Mouse (Mus musculus) erythroblast, embryonic 14.5 days (primary cell): ENCODE measurements around the gene Sez6. TPM values are rescaled to one million over a fixed set of nuclear protein-coding genes. Genes with fewer than 3 reads are reported as not detected.

ENCODE experiments used
- H3K27me3 ChIP-seq: 2 replicates; pipeline ENCODE4 v1.6.1; 2012; ENCODE audit warnings: inconsistent platforms; ENCODE audit not compliant: control insufficient read depth
- H3K36me3 ChIP-seq: 2 replicates; pipeline ENCODE4 v1.6.1; 2012; ENCODE audit warnings: mild to moderate bottlenecking, inconsistent platforms; ENCODE audit not compliant: control insufficient read depth
- H3K4me1 ChIP-seq: 2 replicates; pipeline ENCODE4 v1.6.1; 2012; ENCODE audit warnings: inconsistent platforms; ENCODE audit not compliant: control insufficient read depth
- H3K4me3 ChIP-seq: replicated peaks from 2 replicates; pipeline ENCODE3; 2012; ENCODE audit warnings: moderate library complexity, mild to moderate bottlenecking, inconsistent platforms
- H3K9me3 ChIP-seq: 2 replicates; pipeline ENCODE4 v1.6.1; 2012; ENCODE audit warnings: low read length, inconsistent platforms, mixed read lengths; ENCODE audit not compliant: control insufficient read depth
- GATA1 ChIP-seq: IDR thresholded peaks from 2 replicates; pipeline ENCODE4 v1.6.1; 2012; ENCODE audit warnings: low read length, inconsistent platforms, mixed read lengths
- TAL1 ChIP-seq: IDR thresholded peaks from 3 replicates; pipeline ENCODE4 v1.6.1; 2012; ENCODE audit warnings: low read length, inconsistent platforms, mixed read lengths
- polyA plus RNA-seq: library from polyadenylated mRNA; stranded (reverse); fragments of >175 nt; gene quantifications from 2 replicates; pipeline ENCODE4 v1.2.3, GENCODE M21; 2012

The Sez6 gene
- polyA plus RNA-seq, 1 experiment: not detected

DNA sequence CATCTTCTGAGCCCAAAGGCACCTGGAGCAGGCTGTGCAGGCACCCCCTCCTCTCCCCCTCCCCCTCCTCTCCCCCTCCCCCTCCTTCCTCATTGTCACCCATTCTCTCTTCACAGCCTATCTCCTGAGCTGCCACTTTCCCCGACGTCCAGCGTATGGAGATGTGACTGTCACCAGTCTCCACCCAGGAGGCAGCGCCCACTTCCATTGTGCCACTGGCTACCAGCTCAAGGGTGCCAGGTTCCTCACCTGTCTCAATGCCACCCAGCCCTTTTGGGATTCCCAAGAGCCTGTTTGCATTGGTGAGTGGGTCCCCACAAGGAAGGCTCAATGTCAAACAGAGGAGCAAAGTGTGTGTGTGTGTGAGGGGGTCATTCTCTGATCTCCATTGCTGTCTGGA is 38.2 kb downstream of the Sez6 start:
- Histone ChIP-seq H3K27me3 (peaks cover 33% of the 10 kb centered on the region), H3K4me1 (no peaks in the 10 kb centered on the region; the same call in 1 of the 2 replicates), H3K36me3 (no peaks in the 10 kb centered on the region), H3K9me3 (0 out of 2 replicates have a peak, but pooled peaks cover 2% of the 10 kb centered on the region), H3K4me3 (no peak overlapping the region)
- TF ChIP-seq GATA1 (no peak), TAL1 (no peak)

DNA sequence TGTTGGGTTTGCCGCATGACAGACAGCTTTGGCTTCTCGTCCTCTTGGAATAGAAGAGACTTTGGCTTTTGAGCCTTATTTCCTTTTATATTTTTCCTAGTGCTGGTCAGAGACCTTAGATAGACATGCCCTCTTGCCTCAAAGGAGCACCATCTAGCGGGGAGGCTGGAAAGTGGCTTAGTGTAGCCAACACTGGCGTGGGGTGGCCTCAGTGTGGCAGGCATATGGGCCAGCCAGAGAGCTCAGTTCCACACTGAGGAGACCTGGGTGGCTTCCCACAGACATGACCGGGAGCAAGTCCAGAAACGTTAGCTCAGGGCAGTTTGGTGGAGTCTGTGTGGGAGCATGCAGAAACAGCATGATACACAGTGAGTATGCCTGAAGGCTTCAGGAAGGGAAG is 40.1 kb downstream of the Sez6 start:
- peaks cover 49% of the 10 kb centered on the region for H3K27me3 ChIP-seq

DNA sequence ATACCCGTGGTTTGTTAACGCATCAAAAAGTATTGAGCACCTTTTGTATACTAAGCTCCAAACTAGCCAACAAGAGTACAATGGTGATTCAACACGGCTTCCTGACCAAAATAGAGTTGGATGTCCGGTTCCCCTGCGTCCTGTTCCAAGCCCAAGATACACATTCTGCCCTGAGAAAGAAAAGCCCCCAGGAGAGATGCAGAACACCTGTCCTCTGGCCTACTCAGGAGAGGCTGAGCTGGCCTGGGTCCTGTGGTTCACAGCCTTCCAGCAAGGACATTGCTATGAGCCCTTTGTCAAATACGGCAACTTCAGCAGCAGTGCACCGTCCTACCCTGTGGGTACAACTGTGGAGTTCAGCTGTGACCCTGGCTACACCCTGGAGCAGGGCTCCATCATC is 42.9 kb downstream of the Sez6 start:
- 0 out of 2 replicates have a peak, but pooled peaks cover 2% of the 10 kb centered on the region for H3K9me3 ChIP-seq
- TF ChIP-seq TAL1: no peak
- TF ChIP-seq GATA1: no peak
- no peaks in the 10 kb centered on the region for H3K4me1 ChIP-seq
- no peaks in the 10 kb centered on the region for H3K36me3 ChIP-seq
- no peak overlapping the region for H3K4me3 ChIP-seq
- H3K27me3 ChIP-seq: peaks cover 70% of the 10 kb centered on the region

More for the DNA sequence above, 40.1 kb downstream of the Sez6 start:
- 0 out of 2 replicates have a peak, but pooled peaks cover 2% of the 10 kb centered on the region for H3K9me3 ChIP-seq
- TF ChIP-seq GATA1: no peak
- no peak for TF ChIP-seq TAL1
- H3K4me1 ChIP-seq: no peaks in the 10 kb centered on the region
- no peak overlapping the region for H3K4me3 ChIP-seq
- H3K36me3 ChIP-seq: no peaks in the 10 kb centered on the region

DNA sequence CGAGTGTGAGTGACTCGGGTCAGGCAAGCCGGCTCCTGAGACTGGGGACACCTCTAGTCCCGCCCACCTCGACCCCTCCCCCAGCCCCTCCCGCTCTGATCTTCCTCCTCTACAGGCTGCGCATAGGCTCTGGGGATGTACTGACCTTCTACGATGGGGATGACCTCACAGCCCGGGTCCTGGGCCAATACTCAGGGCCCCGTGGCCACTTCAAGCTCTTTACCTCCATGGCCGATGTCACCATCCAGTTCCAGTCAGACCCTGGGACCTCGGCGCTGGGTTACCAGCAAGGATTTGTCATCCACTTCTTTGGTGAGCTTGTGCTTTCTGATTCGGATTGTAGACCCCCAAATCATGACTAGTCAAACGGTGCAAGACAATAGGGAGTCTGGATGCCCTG is 43.7 kb downstream of the Sez6 start:
- peaks cover 76% of the 10 kb centered on the region for H3K27me3 ChIP-seq
- H3K4me1 ChIP-seq: no peaks in the 10 kb centered on the region
- 0 out of 2 replicates have a peak, but pooled peaks cover 2% of the 10 kb centered on the region for H3K9me3 ChIP-seq
- H3K36me3 ChIP-seq: no peaks in the 10 kb centered on the region
- H3K4me3 ChIP-seq: no peak overlapping the region
- no peak for TF ChIP-seq TAL1
- TF ChIP-seq GATA1: no peak

DNA sequence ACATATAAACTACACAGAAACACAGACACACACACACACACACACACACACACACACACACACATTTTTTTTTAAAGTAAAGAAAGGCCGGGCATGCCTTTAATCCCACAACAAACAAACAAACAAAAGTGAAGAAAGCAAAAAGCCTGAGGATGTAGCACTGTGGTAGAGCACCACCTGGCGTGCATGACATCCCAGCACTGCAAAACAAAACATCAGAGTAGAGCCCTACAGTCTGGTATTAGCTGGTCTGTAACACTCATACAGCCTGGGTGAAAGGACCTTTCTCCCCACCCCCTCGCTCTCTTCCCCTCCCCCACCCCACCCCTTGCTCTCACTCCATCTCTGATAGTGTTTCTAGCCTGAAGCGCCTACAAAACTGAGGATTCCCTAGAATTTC is 45.3 kb downstream of the Sez6 start:
- H3K4me3 ChIP-seq: no peak overlapping the region
- H3K9me3 ChIP-seq: no peaks in the 10 kb centered on the region
- H3K27me3 ChIP-seq: peaks cover 70% of the 10 kb centered on the region
- no peak for TF ChIP-seq GATA1
- TF ChIP-seq TAL1: no peak
- peaks cover 8% of the 10 kb centered on the region for H3K4me1 ChIP-seq
- no peaks in the 10 kb centered on the region for H3K36me3 ChIP-seq

DNA sequence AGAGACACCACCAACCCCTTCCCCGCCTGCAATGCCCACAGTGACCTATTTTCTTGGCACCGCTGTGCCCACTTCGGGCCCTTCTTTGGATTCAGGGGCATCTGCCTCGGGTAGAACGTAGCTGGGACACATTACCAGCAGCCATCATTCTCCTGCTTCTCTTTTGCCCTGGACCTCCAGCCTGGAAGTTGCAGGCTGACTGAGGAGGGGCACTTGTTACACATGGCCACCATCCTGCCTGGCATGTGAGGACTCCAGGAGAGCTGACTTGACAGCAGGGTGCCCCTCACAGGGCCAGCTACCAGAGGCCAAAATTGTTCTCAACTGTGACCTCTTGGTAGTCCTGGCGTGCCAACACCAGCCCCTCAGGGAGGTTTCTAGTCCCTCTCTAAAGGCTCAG is 47.6 kb downstream of the Sez6 start:
- peaks cover 16% of the 10 kb centered on the region for H3K4me1 ChIP-seq
- no peak for TF ChIP-seq GATA1
- TF ChIP-seq TAL1: no peak
- no peaks in the 10 kb centered on the region for H3K36me3 ChIP-seq
- no peak overlapping the region for H3K4me3 ChIP-seq
- H3K9me3 ChIP-seq: no peaks in the 10 kb centered on the region
- H3K27me3 ChIP-seq: peaks cover 55% of the 10 kb centered on the region

DNA sequence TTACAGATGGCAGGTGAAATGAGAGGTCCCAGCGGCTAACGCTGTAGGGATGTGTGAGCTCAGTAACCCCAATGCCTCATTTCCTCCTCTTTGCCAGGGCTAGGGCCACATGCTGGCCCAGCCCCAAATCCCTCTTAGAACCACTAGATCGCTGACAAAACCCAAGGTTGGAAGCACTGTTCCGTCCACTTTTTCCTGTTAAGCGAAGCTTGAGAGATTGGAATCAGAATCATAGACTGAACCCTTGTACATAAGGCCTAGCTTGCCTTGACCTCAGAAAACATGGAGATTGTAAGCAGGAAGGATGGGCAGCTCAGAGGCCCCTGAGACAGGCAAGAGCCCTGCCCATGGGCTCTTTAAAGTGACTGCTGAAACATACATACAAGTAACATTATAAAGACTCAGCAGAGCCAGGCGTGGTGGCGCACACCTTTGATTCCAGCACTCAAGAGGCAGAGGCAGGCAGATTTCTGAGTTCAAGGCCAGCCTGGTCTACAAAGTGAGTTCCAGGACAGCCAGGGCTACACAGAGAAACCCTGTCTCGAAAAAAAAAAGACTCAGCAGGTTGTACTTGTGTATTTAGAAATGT is 48.7 kb downstream of the Sez6 start:
- Histone ChIP-seq H3K4me3 (no peak overlapping the region), H3K9me3 (no peaks in the 10 kb centered on the region)

DNA sequence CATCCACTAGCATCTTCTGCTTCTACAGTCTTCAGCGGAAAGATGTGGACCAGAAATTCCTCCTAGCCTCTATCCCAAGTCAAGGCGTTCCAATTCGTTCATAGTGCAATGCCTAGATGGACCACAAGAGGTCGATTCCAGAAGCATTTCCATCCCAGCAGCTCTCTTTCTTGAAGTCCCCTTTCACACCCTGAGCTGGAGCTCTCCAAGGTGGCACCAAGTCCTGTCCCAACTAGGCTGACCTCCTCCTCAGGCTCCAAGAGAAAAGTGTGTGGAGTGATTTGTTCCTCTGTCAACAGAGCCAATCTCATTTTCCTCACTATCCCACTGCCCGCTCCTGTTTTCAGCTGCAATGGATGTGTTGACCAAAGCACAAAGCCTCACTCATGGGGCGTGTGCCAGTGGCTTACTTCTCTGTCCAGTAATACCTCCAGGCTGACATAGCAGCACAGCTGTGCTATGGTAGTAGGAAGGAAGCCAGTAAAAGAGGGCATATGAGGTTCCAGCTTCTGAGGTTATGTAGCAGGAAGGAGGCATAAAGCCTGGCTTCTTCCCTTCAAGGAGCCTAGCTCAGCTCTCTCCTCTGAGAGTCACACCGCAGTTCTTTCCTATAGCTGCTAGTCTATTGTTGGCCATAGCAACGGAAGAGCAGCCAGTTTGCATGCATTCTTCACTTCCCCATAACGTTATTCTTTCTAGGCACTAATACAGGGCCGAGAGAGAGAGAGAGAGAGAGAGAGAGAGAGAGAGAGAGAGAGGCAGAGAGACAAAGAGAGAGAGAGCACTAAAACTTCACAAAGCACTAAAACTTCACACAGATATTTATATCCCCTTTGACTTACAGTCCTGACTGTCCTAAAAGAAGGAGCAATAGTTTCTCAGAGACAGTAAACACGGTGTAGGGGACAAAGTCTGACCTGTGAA is 49.9 kb downstream of the Sez6 start:
- Histone ChIP-seq H3K4me1 (peaks cover 27% of the 10 kb centered on the region), H3K4me3 (peak overlapping the region; percentile 82), H3K36me3 (peaks cover 9% of the 10 kb centered on the region), H3K9me3 (no peaks in the 10 kb centered on the region), H3K27me3 (peaks cover 33% of the 10 kb centered on the region)
- no peak for TF ChIP-seq TAL1
- no peak for TF ChIP-seq GATA1

More for the DNA sequence above, 48.7 kb downstream of the Sez6 start:
- Histone ChIP-seq H3K36me3 (peaks cover 2% of the 10 kb centered on the region; the same call in 1 of the 2 replicates), H3K4me1 (peaks cover 18% of the 10 kb centered on the region), H3K27me3 (peaks cover 45% of the 10 kb centered on the region)
- TF ChIP-seq TAL1 (no peak), GATA1 (no peak)
